Mouse (Mus musculus) liver, adult 2 months (tissue): Measurements from ENCODE around the gene Tsen34.
"Not testable (repeated sequence)": the region's sequence is repeated elsewhere in the genome, so short reads cannot be mapped to it uniquely, and the experiment has no call there.

Experiments
- CTCF ChIP-seq: fragments of 200-500 bp; IDR thresholded peaks from 2 replicates; pipeline ENCODE4 v1.5.1; 2011; ENCODE audit warnings: low read depth, low read length, control low read depth
- POLR2A ChIP-seq: fragments of 200-500 bp; IDR thresholded peaks from 2 replicates; pipeline ENCODE4 v1.6.1; 2011; ENCODE audit warnings: low read length, control low read depth; ENCODE audit not compliant: insufficient read depth; ENCODE audit errors: extremely low read depth

- not testable (repeated sequence) for TF ChIP-seq POLR2A, CTCF
Measured at GRCm38 (mm10) chr7:3725459-3725858, 32.8 kb downstream of the Tsen34 start.
